Mouse (Mus musculus) skeletal muscle tissue, adult 2 months (tissue): ENCODE results near the gene Tcl1b4.

Experiments
- DNase-seq: peaks from one replicate; pipeline ENCODE4 v3.0.0-alpha.2; 2012; ENCODE audit warnings: low read depth, low spot score

Gene Tcl1b4

DNA sequence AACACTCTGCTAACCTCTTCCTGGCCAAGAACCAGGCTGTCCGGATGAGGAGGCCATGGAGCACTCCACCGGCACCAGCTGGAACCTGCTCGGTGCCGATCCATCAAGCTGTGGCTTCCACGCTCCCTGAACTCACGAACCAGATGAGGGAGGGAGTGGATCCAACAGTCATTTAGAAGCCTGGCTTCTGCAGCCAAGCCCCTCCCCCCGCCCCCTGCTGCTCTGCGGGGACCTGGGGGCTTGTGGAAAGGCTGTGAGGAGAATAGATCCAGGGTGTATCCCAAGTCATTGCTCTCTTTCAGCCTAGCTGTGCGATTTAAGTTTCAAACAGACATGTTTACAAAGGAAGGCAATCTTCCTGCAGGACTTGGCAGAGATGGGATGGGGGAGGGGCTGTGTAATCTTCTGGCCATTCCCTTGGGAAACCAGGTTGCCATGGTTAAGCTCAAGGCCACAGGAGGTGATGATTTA is 47.0 kb downstream of the Tcl1b4 start:
- no peak for DNase-seq

- DNase-seq: no peak
Observed at GRCm38 (mm10) chr12:105253796-105254195, 52.0 kb downstream of the Tcl1b4 start.
